Mouse (Mus musculus) embryonic facial prominence, embryonic 11.5 days (tissue): ENCODE results near the gene Spink4. TPM values are rescaled to one million over a fixed set of nuclear protein-coding genes. Genes with fewer than 3 reads are reported as not detected.
"Not testable (repeated sequence)": the region's sequence is repeated elsewhere in the genome, so short reads cannot be mapped to it uniquely, and the experiment has no call there.

Experiments
- ATAC-seq: fragments of 200-750 bp; cut with Nextera tagmentation; replicated peaks from 2 replicates; pipeline ENCODE4 v1.8.0; 2017; ENCODE audit warnings: low read depth; ENCODE audit not compliant: insufficient number of reproducible peaks, low FRiP score, low TSS enrichment
- DNase-seq: peaks from one replicate; pipeline ENCODE4 v3.0.0-alpha.2; 2015; ENCODE audit warnings: low spot score
- H3K27ac ChIP-seq: fragments of 300-500 bp; sonication (generic); replicated peaks from 2 replicates; pipeline ENCODE4 v1.5.1; 2014; ENCODE audit warnings: mild to moderate bottlenecking, low read depth, low read length, control low read depth
- H3K27me3 ChIP-seq: fragments of 300-500 bp; sonication (generic); 2 replicates; pipeline ENCODE4 v1.6.1; 2014; ENCODE audit warnings: mild to moderate bottlenecking, low read length, moderate library complexity, mixed read lengths; ENCODE audit not compliant: control insufficient read depth, insufficient read depth
- H3K36me3 ChIP-seq: fragments of 300-500 bp; sonication (generic); replicated peaks from 2 replicates; pipeline ENCODE4 v1.6.1; 2014; ENCODE audit warnings: low read depth, mild to moderate bottlenecking, low read length, moderate library complexity, mixed read lengths; ENCODE audit not compliant: control insufficient read depth, insufficient read depth
- H3K4me1 ChIP-seq: fragments of 300-500 bp; sonication (generic); 2 replicates; pipeline ENCODE4 v1.6.1; 2014; ENCODE audit warnings: low read length, mixed read lengths; ENCODE audit not compliant: control insufficient read depth, insufficient read depth
- H3K4me2 ChIP-seq: fragments of 300-500 bp; sonication (generic); 2 replicates; pipeline ENCODE4 v1.6.1; 2014; ENCODE audit warnings: low read depth, mild to moderate bottlenecking, control low read depth, low read length, moderate library complexity
- H3K4me3 ChIP-seq: fragments of 300-500 bp; sonication (generic); 2 replicates; pipeline ENCODE4 v1.5.1; 2014; ENCODE audit warnings: low read depth, low read length, control low read depth
- H3K9ac ChIP-seq: fragments of 300-500 bp; sonication (generic); replicated peaks from 2 replicates; pipeline ENCODE4 v1.6.1; 2014; ENCODE audit warnings: mild to moderate bottlenecking, control low read depth, low read length
- H3K9me3 ChIP-seq: fragments of 300-500 bp; sonication (generic); replicated peaks from 2 replicates; pipeline ENCODE4 v1.6.1; 2016; ENCODE audit warnings: mild to moderate bottlenecking, low read length, inconsistent platforms, mixed read lengths; ENCODE audit not compliant: control insufficient read depth
- WGBS: fragments of 180-500 bp; shearing (Covaris S2); extraction: QIAGEN DNeasy Blood & Tissue Kit; methylation state at CpG from one replicate; pipeline ENCODE4 v1.1.7; 2014; 5-methylcytosine and 5-hydroxymethylcytosine counted together
- polyA plus RNA-seq: library from polyadenylated mRNA; unstranded; fragments of >200 nt; fragmentation: Nextera tagmentation; extraction: Ambion mirVana; gene quantifications from 2 replicates; pipeline ENCODE4 v1.2.1, GENCODE M21; 2014

The Spink4 gene
- polyA plus RNA-seq, 1 experiment from 2014 or later: not detected

DNA sequence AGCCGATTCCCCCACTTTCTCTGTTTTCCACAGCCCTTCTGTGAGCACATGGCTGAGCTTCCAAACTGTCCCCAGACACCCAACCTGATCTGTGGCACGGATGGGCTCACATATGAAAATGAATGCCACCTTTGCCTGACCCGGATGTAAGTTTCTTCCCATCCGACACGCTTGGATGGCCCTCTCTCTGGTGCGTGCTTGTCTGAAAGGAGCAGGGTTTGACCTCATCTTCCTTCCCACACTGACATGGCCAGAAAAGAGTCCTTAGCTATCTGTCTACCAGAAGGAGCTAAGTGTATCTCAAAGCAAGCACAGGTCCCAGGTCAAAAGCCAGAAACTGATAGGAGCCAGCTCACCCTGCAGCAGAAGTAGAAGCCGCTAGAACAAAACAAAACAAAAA, 9.2 kb downstream of the Spink4 start:
- ATAC-seq: no peak
- Histone ChIP-seq H3K27me3 (no peaks in the 10 kb centered on the region), H3K4me1 (no peaks in the 10 kb centered on the region), H3K4me2 (no peak overlapping the region), H3K4me3 (no peak overlapping the region), H3K9me3 (no peaks in the 10 kb centered on the region), H3K27ac (no peak overlapping the region), H3K9ac (no peak overlapping the region), H3K36me3 (no peaks in the 10 kb centered on the region; the same call in 1 of the 2 replicates)
- DNase-seq: no peak
- 86% methylated on average over 7 of the region's 7 CpGs for WGBS

DNA sequence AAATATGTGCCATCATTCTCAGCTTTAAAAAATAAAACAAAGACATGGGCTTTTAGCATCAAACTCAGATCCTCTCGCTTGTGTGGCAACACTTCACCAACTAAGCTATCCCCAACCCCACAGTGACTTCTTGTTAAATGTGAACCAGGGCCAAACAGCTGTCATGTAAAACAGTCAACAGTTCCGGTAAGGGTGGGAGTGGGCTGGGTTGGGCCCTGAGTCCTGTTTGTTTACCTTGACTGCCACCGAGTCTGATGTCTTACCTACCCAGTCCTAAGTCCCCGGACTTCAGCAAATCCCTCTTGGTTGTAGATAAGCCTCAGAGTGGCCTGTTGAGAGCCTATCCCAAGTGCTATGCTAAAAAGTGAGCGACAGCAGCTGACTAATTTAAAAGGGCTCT, 13.8 kb downstream of the Spink4 start:
- H3K9me3 ChIP-seq: no peaks in the 10 kb centered on the region
- no peak overlapping the region for H3K9ac ChIP-seq
- no peak overlapping the region for H3K4me3 ChIP-seq
- no peaks in the 10 kb centered on the region for H3K4me1 ChIP-seq
- H3K36me3 ChIP-seq: peaks cover 10% of the 10 kb centered on the region
- no peak overlapping the region for H3K27ac ChIP-seq
- no peaks in the 10 kb centered on the region for H3K27me3 ChIP-seq
- no peak for ATAC-seq
- DNase-seq: no peak
- 91% methylated on average over 5 of the region's 5 CpGs for WGBS
- H3K4me2 ChIP-seq: no peak overlapping the region

DNA sequence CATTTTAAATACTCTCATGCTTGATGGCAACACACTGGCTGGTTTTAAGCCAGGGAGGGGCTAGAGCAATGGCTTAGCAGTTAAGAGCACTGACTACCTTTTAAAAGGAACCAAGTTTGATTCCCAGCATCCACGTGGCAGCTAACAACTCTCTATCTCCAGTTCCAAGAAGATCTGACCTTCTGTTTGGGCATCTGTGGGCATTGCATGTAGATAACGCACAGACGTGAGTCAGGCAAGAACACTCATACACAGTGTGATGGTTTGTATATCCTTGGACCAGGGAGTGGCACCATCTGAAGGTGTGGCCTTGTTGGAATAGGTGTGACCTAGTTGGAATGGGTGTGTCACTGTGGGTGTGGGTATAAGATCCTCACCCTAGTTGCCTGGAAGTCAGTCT, 14.5 kb downstream of the Spink4 start:
- ATAC-seq, H3K4me3 ChIP-seq, H3K9ac ChIP-seq, H3K4me2 ChIP-seq, H3K27ac ChIP-seq, DNase-seq, H3K9me3 ChIP-seq, H3K27me3 ChIP-seq, H3K4me1 ChIP-seq: not testable (repeated sequence)
- WGBS: 90% methylated on average over 3 of the region's 3 CpGs
- H3K36me3 ChIP-seq: peaks cover 17% of the 10 kb centered on the region

DNA sequence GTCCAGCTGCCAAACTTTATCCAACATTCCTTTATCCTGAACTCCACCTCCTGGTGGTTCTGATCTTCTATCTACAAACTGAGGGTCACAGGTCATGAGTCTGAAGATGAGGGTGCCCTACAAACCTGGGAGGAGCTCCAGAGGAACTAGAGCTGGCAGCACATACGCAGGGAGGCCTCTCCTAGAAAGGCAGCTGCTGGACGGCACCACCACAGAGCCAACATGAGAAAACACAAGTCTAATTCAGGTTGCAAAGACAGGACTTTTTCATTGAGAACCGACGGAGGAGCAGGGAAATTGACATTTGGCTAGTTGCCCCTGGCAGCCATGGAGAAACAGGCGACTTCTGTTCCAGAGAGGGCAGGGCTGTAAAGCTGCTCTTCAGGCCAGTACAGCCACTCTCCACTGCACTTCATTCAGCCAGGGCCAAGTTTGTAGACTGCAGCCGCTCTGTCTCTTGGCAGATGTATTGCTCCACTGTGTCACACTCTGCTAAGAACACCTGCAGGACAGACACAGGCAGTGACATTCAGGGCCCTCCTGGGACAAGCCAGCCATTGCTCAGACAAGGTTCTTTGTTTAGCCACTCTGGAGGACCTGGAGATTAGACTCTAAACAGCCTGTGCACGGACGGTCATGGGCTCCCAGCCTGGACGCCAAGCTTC, 16.5 kb downstream of the Spink4 start:
- peaks cover 30% of the 10 kb centered on the region for H3K36me3 ChIP-seq
- H3K9ac ChIP-seq: no peak overlapping the region
- no peak for DNase-seq
- no peak overlapping the region for H3K4me3 ChIP-seq
- no peak overlapping the region for H3K4me2 ChIP-seq
- WGBS: 85% methylated on average over 9 of the region's 9 CpGs
- H3K27ac ChIP-seq: no peak overlapping the region
- no peak for ATAC-seq
- H3K27me3 ChIP-seq: no peaks in the 10 kb centered on the region
- H3K4me1 ChIP-seq: no peaks in the 10 kb centered on the region
- no peaks in the 10 kb centered on the region for H3K9me3 ChIP-seq

DNA sequence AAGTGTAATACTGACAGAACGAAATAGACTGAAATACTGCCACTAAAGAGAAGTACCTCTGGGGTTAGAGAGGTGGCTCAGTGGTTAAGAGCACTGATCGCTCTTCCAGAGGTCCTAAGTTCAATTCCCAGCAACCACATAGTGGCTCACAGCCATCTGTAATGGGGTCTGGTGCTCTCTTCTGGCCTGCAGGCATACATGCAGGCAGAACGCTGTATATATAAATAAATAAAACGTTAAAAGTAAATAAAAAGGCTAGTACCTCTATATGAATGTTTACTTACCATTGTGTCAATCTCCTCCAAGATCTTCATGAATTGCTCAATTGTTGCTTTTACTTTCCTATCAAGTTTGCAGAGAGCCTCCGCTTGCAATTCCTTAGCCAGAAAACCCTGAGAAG, 18.9 kb downstream of the Spink4 start:
- ATAC-seq (no peak), DNase-seq (no peak)
- Histone ChIP-seq H3K27me3 (no peaks in the 10 kb centered on the region), H3K27ac (no peak overlapping the region), H3K9ac (no peak overlapping the region), H3K4me1 (no peaks in the 10 kb centered on the region), H3K4me3 (no peak overlapping the region), H3K4me2 (no peak overlapping the region), H3K36me3 (peaks cover 32% of the 10 kb centered on the region), H3K9me3 (no peaks in the 10 kb centered on the region)
- WGBS: 91% methylated on average over 5 of the region's 5 CpGs

DNA sequence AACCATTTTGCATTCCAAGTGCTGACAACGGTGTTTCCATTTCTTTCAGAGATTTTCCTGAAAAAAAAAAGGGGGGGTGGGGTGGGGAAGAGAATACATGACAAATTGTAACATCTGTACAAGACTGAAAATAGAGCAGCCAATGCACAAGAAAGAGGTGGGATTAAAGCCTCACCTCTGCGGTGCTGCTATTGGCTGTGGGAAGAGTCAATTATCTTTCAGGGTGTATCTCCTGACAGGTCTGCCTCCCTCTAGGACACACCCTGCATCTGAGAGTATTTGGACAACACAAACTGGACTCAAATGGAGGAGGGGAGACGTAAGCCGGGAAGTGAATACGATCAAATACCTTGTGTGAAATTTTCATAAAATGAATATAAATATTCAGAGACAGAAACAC, 23.8 kb downstream of the Spink4 start:
- 96% methylated on average over 5 of the region's 5 CpGs for WGBS
- peaks cover 24% of the 10 kb centered on the region for H3K36me3 ChIP-seq
- no peak overlapping the region for H3K4me3 ChIP-seq
- H3K4me2 ChIP-seq: no peak overlapping the region
- no peaks in the 10 kb centered on the region for H3K4me1 ChIP-seq
- H3K27ac ChIP-seq: no peak overlapping the region
- no peaks in the 10 kb centered on the region for H3K27me3 ChIP-seq
- H3K9ac ChIP-seq: no peak overlapping the region
- H3K9me3 ChIP-seq: no peaks in the 10 kb centered on the region
- DNase-seq (no peak), ATAC-seq (no peak)

DNA sequence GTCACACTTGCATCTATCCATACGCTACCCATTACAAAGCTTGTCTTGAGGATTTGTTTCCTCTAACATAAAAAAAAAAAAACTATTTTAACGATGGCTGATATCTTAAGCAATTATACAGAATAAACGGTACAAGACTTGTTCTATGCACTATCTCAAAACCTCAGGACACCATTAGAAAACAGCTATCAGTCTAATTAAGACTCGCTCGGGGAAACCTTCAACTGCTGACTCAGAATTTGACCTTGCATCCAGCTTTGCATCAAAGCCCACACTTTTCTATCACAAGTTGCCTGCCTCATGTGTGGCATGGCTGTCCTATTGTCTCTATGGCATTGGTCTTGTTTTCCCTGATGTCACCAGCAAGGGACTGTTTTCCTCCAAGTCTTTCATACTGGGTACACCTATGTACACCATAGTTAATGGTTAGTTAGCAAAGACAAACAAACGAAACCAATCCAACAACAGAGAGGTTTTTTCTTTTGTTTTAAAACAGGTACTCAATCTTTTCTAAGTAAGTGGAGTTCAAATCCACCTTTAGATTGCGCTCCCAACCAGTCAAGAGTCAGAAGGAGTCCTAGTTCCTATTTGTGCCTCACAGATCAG, 26.8 kb downstream of the Spink4 start:
- H3K4me1 ChIP-seq: no peaks in the 10 kb centered on the region
- H3K27me3 ChIP-seq: no peaks in the 10 kb centered on the region
- no peak overlapping the region for H3K27ac ChIP-seq
- no peak for DNase-seq
- peak overlapping the region; percentile 14; the same call in 1 of the 2 replicates for H3K9ac ChIP-seq
- H3K9me3 ChIP-seq: no peaks in the 10 kb centered on the region
- ATAC-seq: no peak
- peak overlapping the region; percentile 91 for H3K4me3 ChIP-seq
- H3K4me2 ChIP-seq: peak overlapping the region; percentile 60
- H3K36me3 ChIP-seq: peaks cover 3% of the 10 kb centered on the region
- 90% methylated on average over 7 of the region's 7 CpGs for WGBS

DNA sequence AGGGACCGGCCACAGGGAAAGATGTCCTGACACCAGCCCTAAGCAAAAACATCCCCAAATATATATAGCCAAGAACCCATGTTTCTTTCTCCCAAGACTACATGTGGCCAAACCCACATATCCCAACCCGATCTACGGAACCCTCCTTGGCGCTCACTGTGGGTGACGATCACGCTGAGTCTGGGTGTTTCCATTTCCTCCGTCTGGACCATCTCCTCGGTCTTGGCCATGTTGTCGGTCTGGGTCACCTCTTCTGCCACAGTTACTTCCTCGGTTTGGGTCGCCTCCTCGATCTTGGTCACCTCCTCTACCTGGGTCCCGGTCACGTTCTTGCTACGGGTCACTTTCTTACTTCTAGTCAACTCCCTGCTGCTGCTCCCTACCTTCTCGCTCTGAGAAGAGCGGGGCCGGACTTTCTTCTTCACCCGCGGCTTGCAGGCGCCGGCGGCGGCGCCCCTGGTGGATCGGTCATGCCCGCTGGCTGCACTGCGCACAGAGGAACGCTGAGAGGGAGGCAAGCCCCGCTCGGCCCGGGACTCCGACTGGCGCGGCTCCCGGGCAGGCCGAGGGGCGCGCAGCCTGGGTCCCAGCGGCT, 27.8 kb downstream of the Spink4 start:
- peak overlapping the region; percentile 91 for H3K4me3 ChIP-seq
- peak overlapping the region; percentile 60 for H3K4me2 ChIP-seq
- H3K9me3 ChIP-seq: no peaks in the 10 kb centered on the region
- under 1% methylated on average over 40 of the region's 40 CpGs for WGBS
- ATAC-seq (peak; percentile 8; the same call in 1 of the 2 replicates), DNase-seq (peak; percentile 30)
- H3K27ac ChIP-seq: peak overlapping the region; percentile 31; the same call in 1 of the 2 replicates
- peaks cover 8% of the 10 kb centered on the region for H3K36me3 ChIP-seq
- H3K9ac ChIP-seq: peak overlapping the region; percentile 92
- no peaks in the 10 kb centered on the region for H3K4me1 ChIP-seq
- H3K27me3 ChIP-seq: no peaks in the 10 kb centered on the region
